Mouse (Mus musculus): ENCODE measurements around the gene Mea1.

The Mea1 gene

GRCm38 (mm10) chr17:46704887-46705835 is 26.6 kb downstream of the Mea1 start, which contains the start of gene Ppp2r5d:
TSS of gene Ppp2r5d (minus strand) at chr17:46705111.
- DNase-seq (ENCODE audit: low spot score in 2 of 2): peak; percentile 98 to 99

- DNase-seq (ENCODE audit: low spot score in 2 of 2): no peak
Measured at GRCm38 (mm10) chr17:46706375-46707089, 27.9 kb downstream of the Mea1 start.

GRCm38 (mm10) chr17:46710959-46711597 is 32.5 kb downstream of the Mea1 start, which contains the start of gene Pex6:
TSS of gene Pex6 (plus strand) at chr17:46711463.
- DNase-seq (ENCODE audit: low spot score in 2 of 2): peak; percentile 96

GRCm38 (mm10) chr17:46711612-46712271 is 33.1 kb downstream of the Mea1 start:
- peak; percentile 63 to 65 for DNase-seq (ENCODE audit: low spot score in 2 of 2)

- no peak for DNase-seq (ENCODE audit: low spot score in 2 of 2)
Measured at GRCm38 (mm10) chr17:46712442-46712841, 33.8 kb downstream of the Mea1 start.

GRCm38 (mm10) chr17:46713849-46714248 is 35.3 kb downstream of the Mea1 start:
- no peak for DNase-seq (ENCODE audit: low spot score in 2 of 2)

- no peak for DNase-seq (ENCODE audit: low spot score in 2 of 2)
Measured at GRCm38 (mm10) chr17:46714756-46715481, 36.3 kb downstream of the Mea1 start.

- no peak for DNase-seq (ENCODE audit: low spot score in 2 of 2)
Measured at GRCm38 (mm10) chr17:46721077-46721476, 42.5 kb downstream of the Mea1 start.

- no peak for DNase-seq (ENCODE audit: low spot score in 2 of 2)
Measured at GRCm38 (mm10) chr17:46724477-46725084, 46.0 kb downstream of the Mea1 start.

- no peak for DNase-seq (ENCODE audit: low spot score in 2 of 2)
Measured at GRCm38 (mm10) chr17:46725273-46725672, 46.7 kb downstream of the Mea1 start.

GRCm38 (mm10) chr17:46725731-46726645 is 47.4 kb downstream of the Mea1 start:
- no peak for DNase-seq (ENCODE audit: low spot score in 2 of 2)

GRCm38 (mm10) chr17:46727271-46727670 is 48.7 kb downstream of the Mea1 start:
- no peak for DNase-seq (ENCODE audit: low spot score in 2 of 2)

- DNase-seq (ENCODE audit: low spot score in 2 of 2): no peak
Measured at GRCm38 (mm10) chr17:46728021-46728420, 49.4 kb downstream of the Mea1 start.

- DNase-seq (ENCODE audit: low spot score in 2 of 2): no peak
Measured at GRCm38 (mm10) chr17:46728496-46728895, 49.9 kb downstream of the Mea1 start.

- no peak for DNase-seq (ENCODE audit: low spot score in 2 of 2)
Measured at GRCm38 (mm10) chr17:46728904-46729318, 50.3 kb downstream of the Mea1 start, which contains the start of gene Gnmt. TSS of gene Gnmt (minus strand) at chr17:46729168.
